10 mouse cellular contexts compared by ENCODE assay signal in genomic region chr2:121444178-121444577, GRCm38 (mm10). TPM values are rescaled to one million over a fixed set of nuclear protein-coding genes. Genes with fewer than 3 reads are reported as not detected.
DNase-seq lines count a peak whose midpoint lies in the region; ATAC-seq and TF ChIP-seq lines count a peak whose summit lies in the region.
"Had no signal": no experiment of that assay in that cellular context is flagged by ENCODE, and none has a peak within 500 bp of the region (broad histone marks: within the 10 kb centered on the region; RNA-seq: fewer than 3 reads in every experiment).

TSS of gene Ell3 (minus strand) at chr2:121444278.

- peak; percentile 1 for DNase-seq in heart, embryonic 10.5 days (ENCODE audit: low spot score)
- DNase-seq in heart, postnatal 10 days, result no peak
- no peak for DNase-seq in lung, adult 18-20 months
- no peak for DNase-seq in hindbrain, postnatal 0 days (ENCODE audit: low spot score)
- DNase-seq in right cerebral cortex, postnatal 25 days, result no peak
- no peak for DNase-seq in layer of hippocampus, postnatal 25 days (ENCODE audit: extremely low spot score in 1 of 2, low spot score in 1 of 2)
- DNase-seq: cerebellum, adult 11 months had no signal

- TF ChIP-seq CTCF in hindbrain, postnatal 0 days (IDR thresholded peaks at IDR 0.05; ENCODE audit: low read depth), result no peak

- H3K4me3 ChIP-seq in heart, embryonic 10.5 days, result peak within 1 kb of the TSS; percentile 70; the same call in 1 of the 2 replicates
- no peak within 1 kb of the TSS for H3K4me3 ChIP-seq in lung, embryonic 16.5 days (ENCODE audit: low read length)
- H3K4me3 ChIP-seq in hindbrain, postnatal 0 days (ENCODE audit: low read length), result 0 out of 2 replicates have a peak within 1 kb of the TSS, but pooled peaks have one; percentile 34
- H3K4me3 ChIP-seq in neural tube, embryonic 15.5 days (replicated peaks), result no peak within 1 kb of the TSS; the same call in 1 of the 2 replicates

- intact Hi-C loops in heart, postnatal 10 days (cut with DNase I), result no loop called here

- H3K9ac ChIP-seq in lung, embryonic 16.5 days (ENCODE audit: low read length), result no peak within 1 kb of the TSS; the same call in 1 of the 2 replicates
- H3K9ac ChIP-seq in hindbrain, postnatal 0 days (replicated peaks; ENCODE audit: low read length), result no peak within 1 kb of the TSS
- 0 out of 2 replicates have a peak within 1 kb of the TSS, but pooled peaks have one; percentile 3 for H3K9ac ChIP-seq in neural tube, embryonic 15.5 days (replicated peaks)

- H3K4me1 ChIP-seq in heart, embryonic 10.5 days, result peaks cover 27% of the 10 kb centered on the region
- peaks cover 19% of the 10 kb centered on the region for H3K4me1 ChIP-seq in lung, embryonic 16.5 days (replicated peaks; ENCODE audit: control insufficient read depth, insufficient read depth, low read length)
- peaks cover 16% of the 10 kb centered on the region for H3K4me1 ChIP-seq in hindbrain, postnatal 0 days (ENCODE audit: insufficient read depth, low read length)
- H3K4me1 ChIP-seq in neural tube, embryonic 15.5 days, result peaks cover 24% of the 10 kb centered on the region

- peaks cover 15% of the 10 kb centered on the region for H3K27me3 ChIP-seq in heart, embryonic 10.5 days (ENCODE audit: insufficient read depth, poor library complexity, severe bottlenecking)
- H3K27me3 ChIP-seq in lung, embryonic 16.5 days (ENCODE audit: control insufficient read depth, insufficient read depth, low read depth, low read length), result peaks cover 3% of the 10 kb centered on the region; the same call in 1 of the 2 replicates
- no peaks in the 10 kb centered on the region for H3K27me3 ChIP-seq in hindbrain, postnatal 0 days (ENCODE audit: insufficient read depth, low read length)
- peaks cover 25% of the 10 kb centered on the region for H3K27me3 ChIP-seq in neural tube, embryonic 15.5 days (replicated peaks)

- peaks cover 4% of the 10 kb centered on the region for H3K36me3 ChIP-seq in heart, embryonic 10.5 days
- H3K36me3 ChIP-seq in lung, embryonic 16.5 days (ENCODE audit: control insufficient read depth, insufficient read depth, low read length), result no peaks in the 10 kb centered on the region
- no peaks in the 10 kb centered on the region for H3K36me3 ChIP-seq in hindbrain, postnatal 0 days (ENCODE audit: insufficient read depth, low read length)
- peaks cover 8% of the 10 kb centered on the region for H3K36me3 ChIP-seq in neural tube, embryonic 15.5 days

- no peak for ATAC-seq in lung, embryonic 16.5 days (ENCODE audit: low read depth)
- no peak for ATAC-seq in hindbrain, postnatal 0 days
- no peak for ATAC-seq in neural tube, embryonic 15.5 days (ENCODE audit: low FRiP score)

- H3K4me2 ChIP-seq in lung, embryonic 16.5 days (ENCODE audit: low read depth, low read length), result peak within 1 kb of the TSS; percentile 90
- peak within 1 kb of the TSS; percentile 71 for H3K4me2 ChIP-seq in hindbrain, postnatal 0 days (ENCODE audit: low read depth, low read length)
- peak within 1 kb of the TSS; percentile 62 for H3K4me2 ChIP-seq in neural tube, embryonic 15.5 days

- WGBS in heart, embryonic 10.5 days, result 84% methylated on average over 1 of the region's 1 CpGs
- 72% methylated on average over 1 of the region's 1 CpGs for WGBS in lung, embryonic 16.5 days
- WGBS in hindbrain, postnatal 0 days, result 81% methylated on average over 1 of the region's 1 CpGs
- WGBS in neural tube, embryonic 15.5 days, result 81% methylated on average over 1 of the region's 1 CpGs

- H3K9me3 ChIP-seq in heart, embryonic 10.5 days, result no peaks in the 10 kb centered on the region
- H3K9me3 ChIP-seq in lung, embryonic 16.5 days (ENCODE audit: control insufficient read depth, low read length), result no peaks in the 10 kb centered on the region
- H3K9me3 ChIP-seq in hindbrain, postnatal 0 days (ENCODE audit: low read length), result no peaks in the 10 kb centered on the region
- no peaks in the 10 kb centered on the region for H3K9me3 ChIP-seq in neural tube, embryonic 15.5 days (replicated peaks)

- H3K27ac ChIP-seq in heart, embryonic 10.5 days, result no peak within 1 kb of the TSS
- no peak within 1 kb of the TSS for H3K27ac ChIP-seq in lung, embryonic 16.5 days (ENCODE audit: low read length)
- H3K27ac ChIP-seq in hindbrain, postnatal 0 days, result no peak within 1 kb of the TSS
- no peak within 1 kb of the TSS for H3K27ac ChIP-seq in neural tube, embryonic 15.5 days (replicated peaks)

RNA-seq across cellular contexts. Expression of gene Ell3, which starts in this region (rescaled TPM):
- 2.0 and 3.5 TPM in 2 replicates for polyA plus RNA-seq in heart, embryonic 10.5 days (2016; fragmentation: Nextera tagmentation; extraction: Ambion mirVana)
- under 1 TPM; 0.14 to 0.25 TPM for total RNA-seq in heart, postnatal 10 days (2021)
- 8.0 and 11.1 TPM in 2 replicates for polyA plus RNA-seq in lung, embryonic 16.5 days (2015; fragmentation: Nextera tagmentation; extraction: Ambion mirVana)
- 0.58 TPM in 1 of 2 replicates, not detected in the other for total RNA-seq in hindbrain, postnatal 0 days (2014; rRNA removed)
- polyA plus RNA-seq in hindbrain, postnatal 0 days (2015; fragmentation: Nextera tagmentation; extraction: Ambion mirVana), result 1.4 and 1.7 TPM in 2 replicates
- polyA plus RNA-seq in neural tube, embryonic 15.5 days (2015; fragmentation: Nextera tagmentation; extraction: Ambion mirVana), result 2.6 and 3.6 TPM in 2 replicates
- total RNA-seq in layer of hippocampus, postnatal 25 days (2021), result not detected
- total RNA-seq: layer of hippocampus, postnatal 10 days had no signal

Comparison
In these comparisons a context has a peak if more than half of its experiments do, and no peak if none do; other contexts are left out.
1. H3K4me3 ChIP-seq: peak in heart, embryonic 10.5 days (single experiment) and hindbrain, postnatal 0 days (single experiment); none in lung, embryonic 16.5 days (single experiment) and neural tube, embryonic 15.5 days (single experiment).
2. Peak in every context shown above with its lines, with median percentiles within 50 percentile points of each other: H3K4me2 ChIP-seq.